Mouse (Mus musculus): Measurements from ENCODE around the gene Pycr1. TPM values are rescaled to one million over a fixed set of nuclear protein-coding genes. Genes with fewer than 3 reads are reported as not detected.
A peak's percentile ranks its signal among the peaks of the same experiment; 100 is the strongest.
"Not testable (repeated sequence)": the region's sequence is repeated elsewhere in the genome, so short reads cannot be mapped to it uniquely, and the experiment has no call there.

Gene Pycr1
- polyA plus RNA-seq, 1 experiment from 2014 or later, result 29.8 TPM

DNA sequence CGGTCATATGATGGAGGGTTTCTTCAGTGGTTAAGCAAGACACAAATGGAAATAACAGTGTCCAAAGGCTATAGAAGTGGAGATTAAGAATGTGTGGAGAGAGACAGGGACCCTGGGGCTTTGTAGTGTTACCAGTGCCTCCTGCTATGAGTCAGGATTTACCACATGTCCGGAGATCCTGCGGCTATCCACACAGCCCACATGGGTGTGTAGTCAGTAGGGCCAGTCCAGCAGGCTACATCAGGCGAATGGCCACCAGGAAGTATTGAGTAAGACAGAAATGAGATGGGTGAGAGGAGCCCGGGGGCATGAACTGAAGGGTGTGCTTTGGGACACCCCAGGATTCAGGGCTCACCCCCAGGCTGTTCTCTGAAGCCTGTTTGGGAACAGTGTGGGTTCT, 39.1 kb upstream of the Pycr1 start:
- Histone ChIP-seq H3K4me2 (no peak overlapping the region), H3K9ac (no peak overlapping the region), H3K36me3 (ENCODE audit: insufficient read depth) (peaks cover 73% of the 10 kb centered on the region), H3K9me3 (ENCODE audit: low read depth, low read length) (no peaks in the 10 kb centered on the region), H3K27ac (ENCODE audit: low read depth) (no peak overlapping the region), H3K4me3 (ENCODE audit: low read depth, low read length) (no peak overlapping the region), H3K27me3 (ENCODE audit: insufficient read depth, low read length) (no peaks in the 10 kb centered on the region), H3K4me1 (ENCODE audit: insufficient read depth) (peaks cover 14% of the 10 kb centered on the region)
- DNase-seq (no peak), ATAC-seq (ENCODE audit: insufficient read depth) (no peak)
- no peak for TF ChIP-seq CTCF (IDR thresholded peaks at IDR 0.05; ENCODE audit: low read depth)
- 89% methylated on average over 5 of the region's 5 CpGs for WGBS

DNA sequence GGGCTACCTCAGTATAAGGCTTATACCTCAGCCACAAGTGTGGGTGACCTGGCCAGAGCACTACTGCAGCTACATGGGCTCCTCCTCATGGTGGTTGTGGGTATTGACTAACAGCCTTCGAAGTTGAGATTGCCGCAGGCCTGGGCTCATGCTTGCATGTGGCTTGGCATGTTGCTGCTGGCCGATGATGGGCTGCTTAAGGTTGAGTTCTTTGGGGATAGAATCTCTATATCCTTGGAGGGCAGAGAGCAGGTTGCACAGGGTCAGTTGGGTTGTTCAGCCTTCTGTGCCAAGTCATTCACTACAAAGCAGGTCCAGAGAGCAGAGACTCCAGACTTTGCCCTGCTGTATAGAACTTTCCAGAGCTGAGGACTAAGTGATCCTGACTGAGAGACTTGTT, 36.3 kb upstream of the Pycr1 start:
- Histone ChIP-seq H3K27ac (ENCODE audit: low read depth) (no peak overlapping the region), H3K4me2 (no peak overlapping the region), H3K9ac (no peak overlapping the region), H3K27me3 (ENCODE audit: insufficient read depth, low read length) (no peaks in the 10 kb centered on the region), H3K4me3 (ENCODE audit: low read depth, low read length) (no peak overlapping the region), H3K9me3 (ENCODE audit: low read depth, low read length) (no peaks in the 10 kb centered on the region), H3K4me1 (ENCODE audit: insufficient read depth) (no peaks in the 10 kb centered on the region), H3K36me3 (ENCODE audit: insufficient read depth) (peaks cover 68% of the 10 kb centered on the region)
- 77% methylated on average over 3 of the region's 3 CpGs for WGBS
- peak; percentile 46 for DNase-seq
- peak; percentile 63 for TF ChIP-seq CTCF (IDR thresholded peaks at IDR 0.05; ENCODE audit: low read depth)
- ATAC-seq (ENCODE audit: insufficient read depth), result no peak

DNA sequence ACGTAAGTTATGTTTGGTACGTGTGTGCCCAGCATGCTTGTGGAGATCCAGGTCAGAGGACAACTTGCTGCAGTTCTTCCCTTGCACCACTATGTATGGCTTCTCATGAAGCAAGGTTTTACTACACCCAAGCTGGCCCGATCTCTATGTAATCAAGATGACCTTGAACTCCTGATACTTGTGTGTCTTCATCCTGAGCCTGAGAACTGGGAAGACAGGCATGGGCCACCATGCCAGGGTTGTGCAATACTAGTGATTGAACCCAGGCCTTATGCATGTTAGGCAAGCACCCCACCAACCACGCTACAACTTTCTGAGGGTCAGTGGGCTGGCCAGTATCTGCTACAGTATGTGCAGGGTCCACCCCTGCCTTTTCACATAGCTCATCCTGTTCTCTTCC, 33.4 kb upstream of the Pycr1 start:
- H3K36me3 ChIP-seq (ENCODE audit: insufficient read depth), result peaks cover 50% of the 10 kb centered on the region

GRCm38 (mm10) chr11:120675875-120676274, 32.3 kb upstream of the Pycr1 start:
- H3K27ac ChIP-seq (ENCODE audit: low read depth); DNase-seq; H3K4me2 ChIP-seq; H3K27me3 ChIP-seq (ENCODE audit: insufficient read depth, low read length); ATAC-seq (ENCODE audit: insufficient read depth); H3K9me3 ChIP-seq (ENCODE audit: low read depth, low read length); H3K9ac ChIP-seq; H3K4me1 ChIP-seq (ENCODE audit: insufficient read depth); H3K4me3 ChIP-seq (ENCODE audit: low read depth, low read length): not testable (repeated sequence)
- peaks cover 41% of the 10 kb centered on the region for H3K36me3 ChIP-seq (ENCODE audit: insufficient read depth)
- WGBS, result 84% methylated on average over 4 of the region's 5 CpGs

More for the DNA sequence above, 33.4 kb upstream of the Pycr1 start:
- H3K4me1 ChIP-seq (ENCODE audit: insufficient read depth), result peaks cover 7% of the 10 kb centered on the region
- H3K9ac ChIP-seq, result no peak overlapping the region
- no peak overlapping the region for H3K4me3 ChIP-seq (ENCODE audit: low read depth, low read length)
- H3K9me3 ChIP-seq (ENCODE audit: low read depth, low read length), result no peaks in the 10 kb centered on the region
- no peak for TF ChIP-seq CTCF (IDR thresholded peaks at IDR 0.05; ENCODE audit: low read depth)
- no peak overlapping the region for H3K4me2 ChIP-seq
- DNase-seq (no peak), ATAC-seq (ENCODE audit: insufficient read depth) (no peak)
- H3K27me3 ChIP-seq (ENCODE audit: insufficient read depth, low read length), result no peaks in the 10 kb centered on the region
- H3K27ac ChIP-seq (ENCODE audit: low read depth), result no peak overlapping the region
- 94% methylated on average over 4 of the region's 4 CpGs for WGBS

DNA sequence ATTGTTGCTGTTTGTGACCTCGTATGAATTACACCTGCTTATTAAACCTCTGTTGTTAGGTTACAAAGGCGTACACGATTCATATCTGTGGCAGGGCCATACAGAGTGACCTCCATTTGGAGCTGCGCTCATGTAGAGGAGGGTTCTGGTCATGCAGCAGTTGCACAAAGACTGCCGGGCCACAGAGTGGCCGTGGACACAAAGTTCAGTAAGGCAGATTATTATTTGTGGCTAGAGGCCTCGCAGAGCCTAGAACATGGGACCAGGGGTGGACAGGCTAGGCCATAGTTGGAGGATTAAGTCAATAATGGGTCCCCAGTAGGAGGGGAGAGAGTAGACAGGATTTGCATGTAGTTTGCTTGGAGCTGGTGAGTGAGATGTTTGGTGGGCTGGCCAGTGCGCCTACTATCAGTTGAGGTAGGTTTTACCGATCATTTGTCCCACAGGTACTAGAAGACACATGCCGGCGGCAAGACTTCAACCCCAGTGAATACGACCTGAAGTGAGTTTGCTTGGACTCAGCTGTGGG, 30.1 kb upstream of the Pycr1 start:
- 37% methylated on average over 12 of the region's 12 CpGs for WGBS
- ATAC-seq (ENCODE audit: insufficient read depth), result peak; percentile 19
- no peak for TF ChIP-seq CTCF (IDR thresholded peaks at IDR 0.05; ENCODE audit: low read depth)
- Histone ChIP-seq H3K4me2 (peak overlapping the region; percentile 98), H3K9ac (peak overlapping the region; percentile 72), H3K27me3 (ENCODE audit: insufficient read depth, low read length) (no peaks in the 10 kb centered on the region), H3K27ac (ENCODE audit: low read depth) (peak overlapping the region; percentile 88), H3K9me3 (ENCODE audit: low read depth, low read length) (no peaks in the 10 kb centered on the region), H3K36me3 (ENCODE audit: insufficient read depth) (peaks cover 18% of the 10 kb centered on the region), H3K4me3 (ENCODE audit: low read depth, low read length) (peak overlapping the region; percentile 70), H3K4me1 (ENCODE audit: insufficient read depth) (peaks cover 7% of the 10 kb centered on the region)
- no peak for DNase-seq

- peaks cover 11% of the 10 kb centered on the region; the same call in 1 of the 2 replicates for H3K36me3 ChIP-seq (ENCODE audit: insufficient read depth)
- no peaks in the 10 kb centered on the region for H3K9me3 ChIP-seq (ENCODE audit: low read depth, low read length)
- H3K4me2 ChIP-seq, result peak within 1 kb of the TSS; percentile 98
- peak within 1 kb of the TSS; percentile 70 for H3K4me3 ChIP-seq (ENCODE audit: low read depth, low read length)
- H3K4me1 ChIP-seq (ENCODE audit: insufficient read depth), result peaks cover 7% of the 10 kb centered on the region
- H3K9ac ChIP-seq, result peak within 1 kb of the TSS; percentile 72
- TF ChIP-seq CTCF (IDR thresholded peaks at IDR 0.05; ENCODE audit: low read depth), result 0 out of 2 replicates have a peak, but pooled peaks have one; percentile 3
- WGBS, result under 1% methylated on average over 82 of the region's 83 CpGs
- H3K27me3 ChIP-seq (ENCODE audit: insufficient read depth, low read length), result no peaks in the 10 kb centered on the region
- ATAC-seq (ENCODE audit: insufficient read depth) (peak; percentile 96), DNase-seq (peak; percentile 98)
- peak within 1 kb of the TSS; percentile 88 for H3K27ac ChIP-seq (ENCODE audit: low read depth)
Observed at GRCm38 (mm10) chr11:120672687-120673593, 29.4 kb upstream of the Pycr1 start, which contains the start of gene Aspscr1. Gene Aspscr1 (plus strand): TSS chr11:120672973.

DNA sequence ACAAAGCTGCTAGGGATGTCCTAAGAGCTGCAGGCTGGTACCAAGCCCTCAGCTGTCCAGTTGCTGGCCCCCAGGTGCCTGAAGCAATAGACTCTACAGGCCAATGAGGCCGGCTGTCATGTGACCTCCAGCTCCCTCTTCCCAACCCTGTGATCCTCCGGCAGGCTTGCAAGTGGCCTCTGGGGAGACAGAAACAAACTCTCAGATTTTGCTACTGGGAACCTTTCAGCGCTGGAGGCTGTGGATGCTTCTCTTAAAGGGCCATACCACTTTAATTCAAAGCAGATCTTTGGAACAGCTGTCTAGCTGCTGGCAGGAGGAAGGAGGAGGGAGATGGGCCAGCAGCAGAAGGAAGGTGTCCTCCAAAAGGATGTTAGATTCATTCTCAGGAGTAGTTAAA, 23.0 kb upstream of the Pycr1 start:
- no peak overlapping the region for H3K27ac ChIP-seq (ENCODE audit: low read depth)
- H3K4me1 ChIP-seq (ENCODE audit: insufficient read depth), result no peaks in the 10 kb centered on the region
- H3K36me3 ChIP-seq (ENCODE audit: insufficient read depth), result no peaks in the 10 kb centered on the region
- WGBS, result 4% methylated on average over 3 of the region's 3 CpGs
- H3K9me3 ChIP-seq (ENCODE audit: low read depth, low read length), result no peaks in the 10 kb centered on the region
- no peak for TF ChIP-seq CTCF (IDR thresholded peaks at IDR 0.05; ENCODE audit: low read depth)
- no peak overlapping the region for H3K4me2 ChIP-seq
- DNase-seq (no peak), ATAC-seq (ENCODE audit: insufficient read depth) (no peak)
- no peak overlapping the region for H3K4me3 ChIP-seq (ENCODE audit: low read depth, low read length)
- no peak overlapping the region for H3K9ac ChIP-seq
- H3K27me3 ChIP-seq (ENCODE audit: insufficient read depth, low read length), result peaks cover 13% of the 10 kb centered on the region

All from lung, embryonic 14.5 days (tissue).